Mouse (Mus musculus) MEL (cell line): ENCODE data around the gene Cdk13. TPM values are rescaled to one million over a fixed set of nuclear protein-coding genes. Genes with fewer than 3 reads are reported as not detected.

Source experiments
- DNase-seq: peaks from one replicate; pipeline ENCODE4 v3.0.0; 2011; ENCODE audit warnings: low read depth, low spot score
- H3K27ac ChIP-seq: 2 replicates; pipeline ENCODE4 v1.5.1; 2012; ENCODE audit warnings: low read depth, mild to moderate bottlenecking, control low read depth, low read length, moderate library complexity; ENCODE audit not compliant: control insufficient read depth
- H3K27me3 ChIP-seq, 2 experiments: fragments of 150-350 bp in 1 of 2; sonication (generic) in 1 of 2; 2 replicates each; pipeline ENCODE4 v1.6.1; 2012; ENCODE audit warnings: low read length in 2 of 2, mild to moderate bottlenecking in 2 of 2, improper control_type of control experiment in 1 of 2, moderate library complexity in 1 of 2; ENCODE audit not compliant: insufficient read depth in 2 of 2, control insufficient read depth in 1 of 2
- H3K36me3 ChIP-seq, 2 experiments: 2 replicates each; pipeline ENCODE4 v1.6.1; 2012 to 2014; ENCODE audit warnings: low read length in 2 of 2, improper control_type of control experiment in 1 of 2, inconsistent platforms in 1 of 2, mild to moderate bottlenecking in 1 of 2; ENCODE audit not compliant: insufficient read depth in 2 of 2, control insufficient read depth in 1 of 2
- H3K4me1 ChIP-seq, 2 experiments: fragments of 150-350 bp in 1 of 2; sonication (generic) in 1 of 2; 2 replicates each; pipeline ENCODE4 v1.6.1; 2012; ENCODE audit warnings: low read length in 2 of 2, improper control_type of control experiment in 1 of 2, mild to moderate bottlenecking in 1 of 2; ENCODE audit not compliant: insufficient read depth in 2 of 2, control insufficient read depth in 1 of 2
- H3K4me3 ChIP-seq, 2 experiments: fragments of 150-350 bp in 1 of 2; sonication (generic) in 1 of 2; 2 replicates each; pipeline ENCODE4 v1.5.1; 2012; ENCODE audit warnings: low read depth in 2 of 2, low read length in 2 of 2, mild to moderate bottlenecking in 2 of 2, moderate library complexity in 2 of 2, control low read depth in 1 of 2, improper control_type of control experiment in 1 of 2; ENCODE audit not compliant: control insufficient read depth in 1 of 2, insufficient read depth in 1 of 2
- H3K79me2 ChIP-seq: 2 replicates; pipeline ENCODE4 v1.6.1; 2012; ENCODE audit warnings: mild to moderate bottlenecking, low read length, moderate library complexity; ENCODE audit not compliant: control insufficient read depth, poor library complexity, insufficient read depth
- H3K9ac ChIP-seq: 2 replicates; pipeline ENCODE4 v1.6.1; 2012; ENCODE audit warnings: low read depth, mild to moderate bottlenecking, control low read depth, low read length, moderate library complexity; ENCODE audit not compliant: control insufficient read depth, poor library complexity, severe bottlenecking
- H3K9me3 ChIP-seq: fragments of 150-350 bp; sonication (generic); replicated peaks from 2 replicates; pipeline ENCODE4 v1.6.1; 2012; ENCODE audit warnings: mild to moderate bottlenecking, low read length, improper control_type of control experiment, moderate library complexity; ENCODE audit not compliant: insufficient read depth
- BHLHE40 ChIP-seq: IDR thresholded peaks from 2 replicates; pipeline ENCODE4 v1.6.1; 2012; ENCODE audit warnings: low read depth, mild to moderate bottlenecking, inconsistent platforms, low read length, improper control_type of control experiment, borderline replicate concordance
- CHD1 ChIP-seq: IDR thresholded peaks from 2 replicates; pipeline ENCODE4 v1.6.1; 2012; ENCODE audit warnings: low read depth, mild to moderate bottlenecking, inconsistent platforms, low read length, improper control_type of control experiment
- CHD2 ChIP-seq: IDR thresholded peaks from 2 replicates; pipeline ENCODE4 v1.6.1; 2011; ENCODE audit warnings: low read length, improper control_type of control experiment
- E2F4 ChIP-seq: IDR thresholded peaks from 2 replicates; pipeline ENCODE4 v1.6.1; 2011; ENCODE audit warnings: low read depth, low read length, improper control_type of control experiment, borderline replicate concordance
- ELF1 ChIP-seq: IDR thresholded peaks from 2 replicates; pipeline ENCODE4 v1.6.1; 2014; ENCODE audit warnings: low read depth, mild to moderate bottlenecking, inconsistent platforms, low read length, improper control_type of control experiment, moderate library complexity
- EP300 ChIP-seq, 2 experiments: IDR thresholded peaks; 2 replicates each; pipeline ENCODE4 v1.6.1; 2011; ENCODE audit warnings: improper control_type of control experiment in 2 of 2, low read length in 2 of 2, low read depth in 1 of 2, mild to moderate bottlenecking in 1 of 2
- GABPA ChIP-seq: IDR thresholded peaks from 2 replicates; pipeline ENCODE4 v1.6.1; 2012; ENCODE audit warnings: low read depth, mild to moderate bottlenecking, inconsistent platforms, low read length, improper control_type of control experiment, moderate library complexity
- GATA1 ChIP-seq: IDR thresholded peaks from 2 replicates; pipeline ENCODE4 v1.6.1; 2011; ENCODE audit warnings: low read depth, low read length, improper control_type of control experiment
- HCFC1 ChIP-seq: IDR thresholded peaks from 2 replicates; pipeline ENCODE4 v1.6.1; 2012; ENCODE audit warnings: low read depth, mild to moderate bottlenecking, inconsistent platforms, low read length, improper control_type of control experiment, moderate library complexity
- KAT2A ChIP-seq: conservative IDR thresholded peaks from 2 replicates; pipeline ENCODE4 v1.6.1; 2012; ENCODE audit warnings: low read depth, low read length, improper control_type of control experiment, inconsistent platforms
- MAFK ChIP-seq: IDR thresholded peaks from 2 replicates; pipeline ENCODE4 v1.6.1; 2011; ENCODE audit warnings: low read depth, mild to moderate bottlenecking, low read length, improper control_type of control experiment, borderline replicate concordance
- MAX ChIP-seq: IDR thresholded peaks from 2 replicates; pipeline ENCODE4 v1.6.1; 2011; ENCODE audit warnings: low read length, improper control_type of control experiment
- MEF2A ChIP-seq: IDR thresholded peaks from 2 replicates; pipeline ENCODE4 v1.6.1; 2014; ENCODE audit warnings: low read depth, mild to moderate bottlenecking, inconsistent platforms, low read length, improper control_type of control experiment; ENCODE audit not compliant: poor library complexity, insufficient replicate concordance, severe bottlenecking; ENCODE audit errors: extremely low read depth
- MYC ChIP-seq: IDR thresholded peaks from 2 replicates; pipeline ENCODE4 v1.6.1; 2011; ENCODE audit warnings: low read depth, mild to moderate bottlenecking, low read length, improper control_type of control experiment, moderate library complexity
- NELFE ChIP-seq: IDR thresholded peaks from 2 replicates; pipeline ENCODE4 v1.6.1; 2011; ENCODE audit warnings: low read depth, low read length, improper control_type of control experiment
- RAD21 ChIP-seq: IDR thresholded peaks from 2 replicates; pipeline ENCODE4 v1.6.1; 2011; ENCODE audit warnings: mild to moderate bottlenecking, low read depth, low read length, improper control_type of control experiment
- SIN3A ChIP-seq: IDR thresholded peaks from 2 replicates; pipeline ENCODE4 v1.6.1; 2012; ENCODE audit warnings: low read length, improper control_type of control experiment, inconsistent platforms
- SMC3 ChIP-seq: IDR thresholded peaks from 2 replicates; pipeline ENCODE4 v1.6.1; 2011; ENCODE audit warnings: low read depth, low read length, improper control_type of control experiment
- TAL1 ChIP-seq: IDR thresholded peaks from 2 replicates; pipeline ENCODE4 v1.6.1; 2012; ENCODE audit warnings: mild to moderate bottlenecking, inconsistent platforms, low read length, moderate library complexity, mixed read lengths
- TBP ChIP-seq: IDR thresholded peaks from 2 replicates; pipeline ENCODE4 v1.8.0; 2011; ENCODE audit warnings: low read depth, low read length, improper control_type of control experiment
- TCF12 ChIP-seq: IDR thresholded peaks from 2 replicates; pipeline ENCODE4 v1.6.1; 2014; ENCODE audit warnings: low read depth, mild to moderate bottlenecking, inconsistent platforms, low read length, improper control_type of control experiment, moderate library complexity
- UBTF ChIP-seq: IDR thresholded peaks from 2 replicates; pipeline ENCODE4 v1.6.1; 2012; ENCODE audit warnings: low read depth, mild to moderate bottlenecking, inconsistent platforms, low read length, improper control_type of control experiment, moderate library complexity, borderline replicate concordance; ENCODE audit not compliant: insufficient read depth
- USF1 ChIP-seq: IDR thresholded peaks from 2 replicates; pipeline ENCODE4 v1.6.1; 2014; ENCODE audit warnings: low read depth, mild to moderate bottlenecking, inconsistent platforms, low read length, improper control_type of control experiment, moderate library complexity
- ZC3H11A ChIP-seq: IDR thresholded peaks from 2 replicates; pipeline ENCODE4 v1.6.1; 2012; ENCODE audit warnings: low read depth, mild to moderate bottlenecking, inconsistent platforms, low read length, improper control_type of control experiment
- ZMIZ1 ChIP-seq: IDR thresholded peaks from 2 replicates; pipeline ENCODE4 v1.6.1; 2012; ENCODE audit warnings: low read depth, mild to moderate bottlenecking, inconsistent platforms, low read length, improper control_type of control experiment, moderate library complexity
- ZNF384 ChIP-seq: IDR thresholded peaks from 2 replicates; pipeline ENCODE4 v1.6.1; 2012; ENCODE audit warnings: low read depth, mild to moderate bottlenecking, inconsistent platforms, low read length, improper control_type of control experiment
- polyA plus RNA-seq, 2 experiments: library from polyadenylated mRNA; stranded (reverse) in 1 of 2; unstranded in 1 of 2; fragments of >175 nt in 1 of 2; fragments of >200 nt in 1 of 2; gene quantifications; 2 replicates each; pipeline versions ENCODE4 v1.2.1 to v1.2.4; 2012; ENCODE audit warnings: low replicate concordance in 2 of 2, low read depth in 1 of 2; ENCODE audit not compliant: insufficient read length in 2 of 2, insufficient read depth in 1 of 2, missing spikeins in 1 of 2
- total RNA-seq: library from RNA; depleted of rRNA; stranded (reverse); fragments of 300-350 nt; gene quantifications from 2 replicates; pipeline ENCODE4 v1.2.3, GENCODE M21; 2012

The Cdk13 gene
- total and polyA plus RNA-seq, 3 experiments = 28.7 to 43.7 TPM; not detected in 1

- H3K27ac ChIP-seq = no peak overlapping the region
- no peaks in the 10 kb centered on the region; a peak in 1 of 4 replicates for H3K4me1 ChIP-seq
- no peaks in the 10 kb centered on the region for H3K79me2 ChIP-seq
- H3K9ac ChIP-seq = no peak overlapping the region
- no peak for DNase-seq
- TF ChIP-seq ZNF384 (no peak), TCF12 (no peak), SMC3 (no peak), KAT2A (no peak), MAFK (no peak), USF1 (no peak), MYC (no peak), E2F4 (no peak), BHLHE40 (no peak), TBP (no peak), HCFC1 (no peak), CHD2 (no peak), MEF2A (no peak), ZC3H11A (no peak), ELF1 (no peak), UBTF (no peak), ZMIZ1 (no peak), CHD1 (no peak)
- TF ChIP-seq, all 39 proteins: peak for 0
- H3K4me3 ChIP-seq = no peak overlapping the region
- H3K9me3 ChIP-seq = no peaks in the 10 kb centered on the region
- H3K27me3 ChIP-seq = no peaks in the 10 kb centered on the region
- peaks cover 3 to 26% of the 10 kb centered on the region in 2 experiments; a peak in 3 of 4 replicates for H3K36me3 ChIP-seq
Measured at GRCm38 (mm10) chr13:17762405-17762804, 42.5 kb downstream of the Cdk13 start.

- no peaks in the 10 kb centered on the region for H3K27me3 ChIP-seq
- H3K9ac ChIP-seq = no peak overlapping the region
- no peak overlapping the region for H3K27ac ChIP-seq
- H3K4me3 ChIP-seq = no peak overlapping the region
- H3K4me1 ChIP-seq = no peaks in the 10 kb centered on the region
- H3K9me3 ChIP-seq = no peaks in the 10 kb centered on the region
- no peak for TF ChIP-seq SMC3
- TF ChIP-seq SIN3A = no peak
- no peak for TF ChIP-seq TAL1
- no peak for TF ChIP-seq KAT2A
- TF ChIP-seq E2F4 = no peak
- no peak for TF ChIP-seq RAD21
- no peak for TF ChIP-seq MYC
- no peak for TF ChIP-seq EP300 (IDR thresholded peaks at IDR 0.05; ENCODE audit: low read depth in 1 of 2, low read length in 2 of 2)
- TF ChIP-seq NELFE = no peak
- no peak for TF ChIP-seq GATA1
- TF ChIP-seq GABPA = no peak
- TF ChIP-seq MAX = no peak
- H3K36me3 ChIP-seq = peaks cover 0 to 18% of the 10 kb centered on the region in 2 experiments; a peak in 2 of 4 replicates
- no peak for DNase-seq
- H3K79me2 ChIP-seq = no peaks in the 10 kb centered on the region
Measured at GRCm38 (mm10) chr13:17754997-17755396, 49.9 kb downstream of the Cdk13 start.
